Mouse (Mus musculus): ENCODE results near the gene Gabarap. TPM values are rescaled to one million over a fixed set of nuclear protein-coding genes. Genes with fewer than 3 reads are reported as not detected.

Gabarap gene
- total RNA-seq (2023) = 585 and 586 TPM in 2 replicates

DNA sequence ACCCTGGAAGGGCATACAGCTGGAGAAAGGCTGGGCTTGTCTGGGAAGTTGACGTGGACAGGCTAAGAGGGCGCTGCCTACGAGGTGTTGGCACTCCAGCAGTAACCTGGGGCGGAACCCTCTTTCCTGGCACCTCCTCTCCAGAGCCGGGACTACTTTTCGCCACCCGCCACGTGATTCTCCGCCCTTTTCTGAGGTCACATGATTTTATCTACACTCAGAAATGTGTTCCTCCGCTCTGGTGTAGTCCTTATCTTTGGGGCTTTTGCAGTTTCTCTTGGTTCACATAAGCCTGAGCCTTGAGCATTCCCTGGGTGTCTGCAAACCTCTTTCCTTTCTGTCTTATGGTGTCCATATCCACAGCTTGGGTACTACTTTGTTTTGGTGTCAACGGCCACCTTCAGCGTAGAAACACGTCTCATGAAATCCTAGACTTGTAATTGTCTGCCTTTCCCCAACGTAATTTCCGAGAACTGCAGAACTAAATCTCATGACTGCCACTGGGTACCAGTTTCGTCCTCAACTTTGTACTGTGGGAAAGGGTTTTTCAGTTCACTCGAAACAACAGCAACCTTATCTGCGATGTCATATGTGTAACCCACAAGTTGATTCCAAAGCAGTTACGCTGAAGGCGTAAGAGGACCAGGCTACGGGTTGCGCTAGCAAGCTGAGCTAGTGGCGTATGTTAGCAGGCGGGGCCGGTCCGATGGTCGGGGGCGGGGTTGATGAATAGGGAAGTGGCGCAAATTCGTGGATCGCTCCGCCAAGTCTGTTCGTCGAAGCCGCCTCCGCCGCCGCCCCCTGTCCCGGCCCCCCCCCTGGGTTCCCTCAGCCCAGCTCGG, at the start of gene Gabarap:
Gabarap (plus strand) TSS at position 294 of the 842 bp plus-strand sequence.

DNA sequence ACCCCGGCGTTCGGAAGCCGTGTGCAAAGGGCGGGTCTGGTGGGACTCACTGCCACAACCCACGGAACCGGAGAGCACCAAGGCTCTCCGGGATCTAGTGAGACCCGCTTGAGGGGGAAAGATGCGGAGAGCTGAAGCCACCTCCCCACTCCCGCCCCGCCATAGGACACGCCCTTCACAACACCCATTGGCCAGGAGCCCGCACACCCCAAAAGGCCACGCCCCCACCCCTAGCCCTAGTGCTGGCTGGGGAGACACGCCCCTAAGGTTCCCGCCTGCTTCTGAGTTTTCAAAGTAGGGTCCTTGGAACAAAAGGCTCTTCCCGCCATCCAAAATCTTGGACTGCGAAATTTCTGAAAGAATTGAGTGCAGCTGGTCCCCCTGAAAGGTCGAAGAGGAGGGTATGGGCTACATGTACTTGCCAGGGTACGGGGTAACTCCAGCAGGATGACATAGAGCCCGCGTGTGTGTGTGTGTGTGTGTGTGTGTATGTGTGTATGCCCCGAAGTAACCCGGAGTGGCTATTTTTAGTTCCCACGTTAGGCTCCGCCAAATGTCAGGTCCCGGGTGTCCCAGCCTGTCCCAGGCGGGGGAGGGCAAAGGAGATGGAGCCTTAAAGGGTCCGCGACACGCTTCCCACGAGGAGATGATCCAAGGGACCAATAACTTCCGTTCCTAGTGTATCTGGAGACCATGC, 42.7 kb upstream of the Gabarap start, which contains the start of gene Slc2a4:
Slc2a4 (minus strand) TSS at position 123 of the 697 bp plus-strand sequence.

DNA sequence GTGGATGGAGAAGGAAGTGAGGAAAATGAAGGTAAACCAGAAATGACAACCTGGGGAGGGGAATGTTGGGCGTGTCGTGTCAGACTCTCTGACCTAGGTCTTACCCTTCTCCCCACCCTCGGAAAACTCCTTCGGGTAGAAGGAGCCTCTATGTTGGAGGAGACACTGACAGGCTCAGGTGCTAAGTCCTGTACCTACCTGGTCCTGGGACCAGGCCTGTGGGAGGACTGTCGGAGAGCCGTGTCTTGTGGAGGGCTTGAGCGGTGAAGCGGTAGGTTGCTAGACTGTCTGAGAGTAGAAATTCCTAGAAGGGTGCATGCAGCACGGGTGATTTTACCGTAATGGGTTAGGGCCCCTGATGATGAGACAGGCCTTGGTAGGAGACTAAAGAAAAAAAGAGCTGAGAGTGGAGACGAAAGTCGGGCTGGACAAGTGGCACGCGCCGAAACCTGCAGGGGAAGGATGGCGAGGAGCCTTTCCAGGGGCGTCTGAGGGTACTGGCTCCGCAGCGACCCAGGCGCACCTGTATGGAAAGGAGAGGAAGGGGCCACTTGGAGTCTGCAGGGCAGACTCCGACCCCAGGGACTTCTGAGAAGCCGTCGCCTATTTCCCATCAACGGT, 26.2 kb upstream of the Gabarap start, which contains the start of gene Cldn7:
Cldn7 (plus strand) TSS at position 130 of the 621 bp plus-strand sequence.

DNA sequence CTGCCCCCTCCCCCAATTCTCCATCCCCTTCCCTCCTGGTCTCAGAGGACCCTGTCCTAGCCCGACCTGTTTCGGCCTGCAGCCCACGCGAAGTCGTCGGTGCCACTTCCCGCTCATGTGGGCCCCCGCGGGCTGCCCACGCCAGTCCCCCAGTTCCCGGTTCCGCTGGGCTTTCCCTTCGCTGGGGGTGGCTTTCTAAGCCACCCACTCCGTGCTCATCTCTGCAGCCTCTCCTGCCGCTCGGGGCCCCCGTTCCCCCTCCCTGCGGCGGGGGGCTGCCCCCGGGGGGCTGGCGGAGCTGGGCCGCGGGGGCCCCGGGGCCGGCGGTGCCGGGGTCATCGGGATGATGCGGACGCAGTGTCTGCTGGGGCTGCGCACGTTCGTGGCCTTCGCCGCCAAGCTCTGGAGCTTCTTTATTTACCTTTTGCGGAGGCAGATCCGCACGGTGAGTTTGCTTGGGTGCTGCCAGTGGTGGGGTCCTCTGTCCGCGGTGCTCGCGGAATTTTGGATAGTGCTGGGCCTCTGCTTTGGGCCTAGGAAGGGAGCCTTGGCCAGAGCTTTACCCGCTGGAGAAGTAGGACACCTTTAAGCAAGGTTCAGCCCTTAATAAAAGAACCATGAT, 9.7 kb upstream of the Gabarap start, which contains the start of gene Ctdnep1:
Ctdnep1 (plus strand) TSS at position 16 of the 622 bp plus-strand sequence.

DNA sequence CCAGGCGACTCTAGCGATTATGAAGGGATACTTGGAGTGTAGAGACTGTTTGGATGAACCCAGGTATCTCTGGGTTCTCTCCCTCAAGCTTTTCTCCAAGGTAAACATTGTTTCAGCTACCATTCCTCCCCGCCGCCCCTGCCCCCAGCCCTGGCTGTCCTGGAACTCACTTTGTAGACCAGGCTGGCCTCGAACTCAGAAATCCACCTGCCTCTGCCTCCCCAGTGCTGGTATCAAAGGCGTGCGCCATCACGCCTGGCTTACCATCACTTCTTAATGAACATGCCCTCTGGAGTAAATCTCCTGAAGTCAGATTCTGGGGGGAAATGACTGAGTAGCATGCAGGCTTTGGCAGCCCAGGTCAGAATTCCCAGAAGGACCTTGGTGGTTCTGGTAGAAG, 8.7 kb upstream of the Gabarap start, which contains the start of gene Elp5:
Elp5 (minus strand) TSS at position 293 of the 400 bp plus-strand sequence.

DNA sequence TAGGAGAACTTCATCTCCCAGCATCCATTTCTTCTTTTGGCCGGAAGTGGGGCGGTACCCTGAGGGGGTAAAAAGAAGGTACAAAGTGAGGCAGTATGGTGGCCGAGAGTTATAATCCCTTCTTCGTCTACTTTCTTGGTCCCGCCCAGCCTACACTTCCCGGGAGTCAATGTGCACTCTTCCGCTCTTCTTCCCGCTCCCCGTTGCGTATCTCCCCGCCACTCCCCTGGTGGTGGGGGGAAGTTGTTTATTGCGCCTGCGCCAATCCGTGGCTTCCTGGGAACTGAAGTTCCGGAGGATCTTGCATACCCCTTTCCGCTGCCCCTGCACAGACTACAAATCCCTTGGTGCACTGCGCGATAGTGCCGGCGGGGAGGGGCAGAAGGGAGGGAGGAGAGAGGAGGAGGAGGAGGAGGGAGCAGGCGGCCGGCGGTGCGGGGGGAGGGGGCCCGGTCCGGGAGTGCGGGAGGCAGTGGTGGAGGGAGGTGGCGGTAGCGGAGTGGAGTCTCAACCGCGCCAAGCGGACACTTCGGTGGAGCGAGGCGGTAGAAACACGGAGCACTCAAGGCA, 4.5 kb downstream of the Gabarap start, which contains the start of gene Phf23:
Phf23 (plus strand) TSS at position 387 of the 570 bp plus-strand sequence.

DNA sequence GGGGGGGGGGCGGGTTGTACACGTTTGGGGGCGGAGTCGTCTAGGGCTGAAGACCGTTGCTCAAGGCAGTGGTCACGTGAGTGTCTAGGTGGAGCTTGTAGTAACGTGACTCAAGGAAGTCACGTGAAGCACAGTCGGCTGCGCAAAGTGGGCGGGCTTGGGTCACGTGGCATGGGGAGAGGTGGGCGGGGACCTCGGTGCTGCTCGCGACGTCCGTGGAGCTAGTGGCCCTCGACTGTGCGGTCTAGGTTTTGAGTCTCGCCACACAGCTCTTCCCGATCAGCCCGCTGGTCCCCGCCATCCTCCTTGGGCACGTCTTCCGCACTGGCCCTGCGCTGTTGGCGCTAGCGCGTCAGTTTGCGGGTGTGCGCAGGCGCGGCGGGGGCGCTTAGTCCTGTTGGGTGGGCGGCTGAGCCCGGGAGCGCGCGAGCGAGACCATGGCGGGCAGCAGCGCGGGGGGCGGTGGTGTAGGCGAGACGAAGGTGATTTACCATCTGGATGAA, 9.5 kb downstream of the Gabarap start, which contains the start of gene Dvl2:
Dvl2 (plus strand) TSS at position 200 of the 503 bp plus-strand sequence.

DNA sequence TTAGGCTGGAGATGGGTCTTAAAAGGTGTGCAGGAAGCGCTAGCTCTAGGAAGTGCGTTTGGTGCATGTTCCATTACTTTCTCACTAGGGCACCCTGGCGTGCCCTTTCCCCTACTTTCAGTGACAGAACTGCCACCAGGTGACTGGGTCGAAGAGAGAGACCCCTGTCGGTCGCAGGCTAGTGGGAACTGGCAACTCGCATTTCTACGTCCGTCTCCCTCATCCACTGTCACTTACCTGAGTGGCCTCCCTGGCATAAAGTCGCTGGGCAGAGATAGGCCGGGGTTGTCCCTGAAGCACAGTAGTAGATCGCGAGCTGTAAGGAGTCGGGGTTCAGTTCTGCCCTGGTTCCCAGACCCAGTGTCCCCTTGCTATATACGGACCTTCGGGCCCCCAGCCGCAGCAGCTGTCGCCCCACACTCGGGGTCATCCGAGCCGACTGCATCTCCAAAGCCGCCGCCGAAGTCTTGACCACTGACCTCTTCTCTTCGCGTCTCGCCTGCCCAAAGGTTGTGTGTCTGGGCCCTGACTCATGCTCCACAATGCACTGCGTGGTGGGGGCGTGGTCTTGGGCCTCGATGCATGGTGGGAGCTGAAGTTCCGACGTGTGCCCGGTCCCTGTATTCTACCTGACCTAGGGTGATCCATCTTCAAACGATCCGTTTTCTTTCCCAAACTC, 24.1 kb downstream of the Gabarap start, which contains the start of gene Acadvl:
Acadvl (minus strand) TSS at position 532 of the 679 bp plus-strand sequence.

DNA sequence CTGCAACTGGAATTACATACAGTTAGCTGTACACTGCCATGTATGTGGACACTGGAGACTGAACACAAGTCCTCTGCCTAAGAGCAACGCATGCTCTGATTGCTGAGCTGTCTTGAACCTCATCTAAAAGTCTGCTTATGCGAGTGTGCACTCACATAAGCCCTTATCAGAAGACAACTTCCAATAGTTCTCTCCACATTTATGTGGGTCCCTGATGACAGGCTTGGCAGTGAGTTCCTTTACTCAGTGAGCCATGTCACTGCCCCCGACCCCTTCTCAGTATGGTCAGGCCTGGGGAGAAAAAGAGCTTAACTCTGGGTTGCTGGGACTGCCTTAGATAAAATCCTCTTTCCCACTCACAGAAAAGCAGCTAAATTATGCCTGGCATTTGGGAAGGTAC, 25.7 kb downstream of the Gabarap start, which contains the start of gene Dlg4:
Dlg4 (plus strand) TSS at position 274 of the 400 bp plus-strand sequence.

Other genes starting within 250 kb of the Gabarap start
- gene Polr2a, start 232.5 kb upstream of the Gabarap start, total RNA-seq (2023) = 74.6 and 76.6 TPM in 2 replicates
- gene Slc35g3, start 229.2 kb upstream of the Gabarap start, total RNA-seq (2023) = not detected in 2 replicates
- gene Zbtb4, start 225.2 kb upstream of the Gabarap start, total RNA-seq (2023) = 0.70 and 1.2 TPM in 2 replicates
- gene Chrnb1, start 195.2 kb upstream of the Gabarap start, total RNA-seq (2023) = 0.54 and 1.0 TPM in 2 replicates
- gene Fgf11, start 189.3 kb upstream of the Gabarap start, total RNA-seq (2023) = not detected in 2 replicates
- gene Tmem102, start 185.5 kb upstream of the Gabarap start, total RNA-seq (2023) = not detected in 2 replicates
- gene Gm39566, start 175.8 kb upstream of the Gabarap start, total RNA-seq (2023) = not detected in 2 replicates
- gene Spem2, start 172.7 kb upstream of the Gabarap start, total RNA-seq (2023) = not detected in 2 replicates
- not detected in 2 replicates for gene Spem1, start 169.0 kb upstream of the Gabarap start, total RNA-seq (2023)
- gene Nlgn2, start 153.4 kb upstream of the Gabarap start, total RNA-seq (2023) = 0.88 and 1.8 TPM in 2 replicates
- 76.0 and 86.7 TPM in 2 replicates for gene Tmem256, start 152.6 kb upstream of the Gabarap start, total RNA-seq (2023)
- gene Plscr3, start 144.8 kb upstream of the Gabarap start, total RNA-seq (2023) = 26.2 and 36.2 TPM in 2 replicates
- not detected in 2 replicates for gene Tnk1, start 132.4 kb upstream of the Gabarap start, total RNA-seq (2023)
- gene Tmem95, start 113.1 kb upstream of the Gabarap start, total RNA-seq (2023) = 0.84 TPM in 1 of 2 replicates, not detected in the other
- gene Kctd11, start 109.7 kb upstream of the Gabarap start, total RNA-seq (2023) = 6.8 TPM in 2 replicates
- 262 and 323 TPM in 2 replicates for gene Acap1, start 95.6 kb upstream of the Gabarap start, total RNA-seq (2023)
- 1.2 and 2.6 TPM in 2 replicates for gene 2810408A11Rik, start 90.2 kb upstream of the Gabarap start, total RNA-seq (2023)
- gene Neurl4, start 90.1 kb upstream of the Gabarap start, total RNA-seq (2023) = 17.7 and 25.0 TPM in 2 replicates
- 71.0 and 76.8 TPM in 2 replicates for gene Gps2, start 77.3 kb upstream of the Gabarap start, total RNA-seq (2023)
- 429 and 447 TPM in 2 replicates for gene Eif5a, start 69.2 kb upstream of the Gabarap start, total RNA-seq (2023)
- not detected in 2 replicates for gene Ybx2, start 55.3 kb upstream of the Gabarap start, total RNA-seq (2023)
- 0.20 TPM in 1 of 2 replicates, not detected in the other for gene Slc2a4, start 43.0 kb upstream of the Gabarap start, total RNA-seq (2023)
- gene Cldn7, start 26.4 kb upstream of the Gabarap start, total RNA-seq (2023) = not detected in 2 replicates
- gene Ctdnep1, start 10.0 kb upstream of the Gabarap start, total RNA-seq (2023) = 57.0 and 90.8 TPM in 2 replicates
- 24.6 and 25.4 TPM in 2 replicates for gene Elp5, start 8.6 kb upstream of the Gabarap start, total RNA-seq (2023)
- 41.1 and 46.0 TPM in 2 replicates for gene Phf23, start 4.6 kb downstream of the Gabarap start, total RNA-seq (2023)
- 18.1 and 19.3 TPM in 2 replicates for gene Dvl2, start 9.5 kb downstream of the Gabarap start, total RNA-seq (2023)
- 41.4 and 52.4 TPM in 2 replicates for gene Acadvl, start 24.3 kb downstream of the Gabarap start, total RNA-seq (2023)
- 3.3 and 6.2 TPM in 2 replicates for gene Dlg4, start 25.8 kb downstream of the Gabarap start, total RNA-seq (2023)
- not detected in 2 replicates for gene Asgr1, start 62.9 kb downstream of the Gabarap start, total RNA-seq (2023)
- 0.69 TPM in 1 of 2 replicates, not detected in the other for gene Asgr2, start 101.5 kb downstream of the Gabarap start, total RNA-seq (2023)
- gene Mgl2, start 139.2 kb downstream of the Gabarap start, total RNA-seq (2023) = 6.6 and 9.0 TPM in 2 replicates
- gene Clec10a, start 165.1 kb downstream of the Gabarap start, total RNA-seq (2023) = 11.3 and 11.4 TPM in 2 replicates
- not detected in 2 replicates for gene Slc16a11, start 221.6 kb downstream of the Gabarap start, total RNA-seq (2023)
- 0.95 and 2.2 TPM in 2 replicates for gene Slc16a13, start 229.9 kb downstream of the Gabarap start, total RNA-seq (2023)
- gene Bcl6b, start 238.7 kb downstream of the Gabarap start, total RNA-seq (2023) = not detected in 2 replicates
- 33.5 and 36.5 TPM in 2 replicates for gene 0610010K14Rik, start 246.8 kb downstream of the Gabarap start, total RNA-seq (2023)
- 3.0 and 5.2 TPM in 2 replicates for gene Gm21988, start 248.7 kb downstream of the Gabarap start, total RNA-seq (2023)
- gene Rnasek, start 248.7 kb downstream of the Gabarap start, total RNA-seq (2023) = 101 and 117 TPM in 2 replicates